Mouse (Mus musculus): ENCODE data around the gene Kcnq1. TPM values are rescaled to one million over a fixed set of nuclear protein-coding genes. Genes with fewer than 3 reads are reported as not detected.

Gene Kcnq1
- polyA plus RNA-seq, 1 experiment, result 1.2 TPM

GRCm38 (mm10) chr7:143310847-143311246 is 204.7 kb downstream of the Kcnq1 start:
- H3K4me3 ChIP-seq (ENCODE audit: extremely low read depth, insufficient read depth, insufficient read length), result no peak overlapping the region
- H3K36me3 ChIP-seq (ENCODE audit: control insufficient read depth, insufficient read depth, low read length), result no peaks in the 10 kb centered on the region
- H3K27ac ChIP-seq (ENCODE audit: insufficient read depth, low read length), result no peak overlapping the region
- no peak for TF ChIP-seq POLR2A (IDR thresholded peaks at IDR 0.05; ENCODE audit: low read depth, low read length)
- TF ChIP-seq CTCF (IDR thresholded peaks at IDR 0.05; ENCODE audit: extremely low read depth, insufficient read depth, insufficient read length, insufficient replicate concordance), result no peak
- no peak for DNase-seq (ENCODE audit: low read depth in 1 of 2, low spot score in 2 of 2)
- 89% methylated on average over 8 of the region's 8 CpGs for WGBS
- H3K27me3 ChIP-seq (ENCODE audit: control insufficient read depth, insufficient read depth, low read length), result no peaks in the 10 kb centered on the region
- H3K4me1 ChIP-seq (ENCODE audit: control insufficient read depth, insufficient read depth, insufficient read length), result no peaks in the 10 kb centered on the region

- H3K4me3 ChIP-seq (ENCODE audit: extremely low read depth, insufficient read depth, insufficient read length), result no peak overlapping the region
- 85% methylated on average over 7 of the region's 7 CpGs for WGBS
- no peaks in the 10 kb centered on the region for H3K27me3 ChIP-seq (ENCODE audit: control insufficient read depth, insufficient read depth, low read length)
- no peak overlapping the region for H3K27ac ChIP-seq (ENCODE audit: insufficient read depth, low read length)
- H3K4me1 ChIP-seq (ENCODE audit: control insufficient read depth, insufficient read depth, insufficient read length), result no peaks in the 10 kb centered on the region
- DNase-seq (ENCODE audit: low read depth in 1 of 2, low spot score in 2 of 2), result no peak
- no peaks in the 10 kb centered on the region for H3K36me3 ChIP-seq (ENCODE audit: control insufficient read depth, insufficient read depth, low read length)
- TF ChIP-seq POLR2A (IDR thresholded peaks at IDR 0.05; ENCODE audit: low read depth, low read length), result no peak
- TF ChIP-seq CTCF (IDR thresholded peaks at IDR 0.05; ENCODE audit: extremely low read depth, insufficient read depth, insufficient read length, insufficient replicate concordance), result no peak
Measured at GRCm38 (mm10) chr7:143311471-143311870, 205.3 kb downstream of the Kcnq1 start.

GRCm38 (mm10) chr7:143313572-143314319 is 207.6 kb downstream of the Kcnq1 start:
- Histone ChIP-seq H3K4me3 (ENCODE audit: extremely low read depth, insufficient read depth, insufficient read length) (no peak overlapping the region), H3K27me3 (ENCODE audit: control insufficient read depth, insufficient read depth, low read length) (no peaks in the 10 kb centered on the region), H3K36me3 (ENCODE audit: control insufficient read depth, insufficient read depth, low read length) (no peaks in the 10 kb centered on the region), H3K4me1 (ENCODE audit: control insufficient read depth, insufficient read depth, insufficient read length) (no peaks in the 10 kb centered on the region), H3K27ac (ENCODE audit: insufficient read depth, low read length) (no peak overlapping the region)
- 82% methylated on average over 11 of the region's 11 CpGs for WGBS
- no peak for DNase-seq (ENCODE audit: low read depth in 1 of 2, low spot score in 2 of 2)
- no peak for TF ChIP-seq CTCF (IDR thresholded peaks at IDR 0.05; ENCODE audit: extremely low read depth, insufficient read depth, insufficient read length, insufficient replicate concordance)

- H3K36me3 ChIP-seq (ENCODE audit: control insufficient read depth, insufficient read depth, low read length), result no peaks in the 10 kb centered on the region
- no peak overlapping the region for H3K4me3 ChIP-seq (ENCODE audit: extremely low read depth, insufficient read depth, insufficient read length)
- WGBS, result 76% methylated on average over 5 of the region's 5 CpGs
- H3K27ac ChIP-seq (ENCODE audit: insufficient read depth, low read length), result no peak overlapping the region
- TF ChIP-seq CTCF (IDR thresholded peaks at IDR 0.05; ENCODE audit: extremely low read depth, insufficient read depth, insufficient read length, insufficient replicate concordance) (no peak), POLR2A (IDR thresholded peaks at IDR 0.05; ENCODE audit: low read depth, low read length) (no peak)
- H3K4me1 ChIP-seq (ENCODE audit: control insufficient read depth, insufficient read depth, insufficient read length), result no peaks in the 10 kb centered on the region
- no peaks in the 10 kb centered on the region for H3K27me3 ChIP-seq (ENCODE audit: control insufficient read depth, insufficient read depth, low read length)
- DNase-seq (ENCODE audit: low read depth in 1 of 2, low spot score in 2 of 2), result no peak
Measured at GRCm38 (mm10) chr7:143318512-143318911, 212.3 kb downstream of the Kcnq1 start.

GRCm38 (mm10) chr7:143320367-143320766 is 214.2 kb downstream of the Kcnq1 start:
- H3K27ac ChIP-seq (ENCODE audit: insufficient read depth, low read length), result no peak overlapping the region
- no peak overlapping the region for H3K4me3 ChIP-seq (ENCODE audit: extremely low read depth, insufficient read depth, insufficient read length)
- no peaks in the 10 kb centered on the region for H3K27me3 ChIP-seq (ENCODE audit: control insufficient read depth, insufficient read depth, low read length)
- H3K4me1 ChIP-seq (ENCODE audit: control insufficient read depth, insufficient read depth, insufficient read length), result no peaks in the 10 kb centered on the region
- no peaks in the 10 kb centered on the region for H3K36me3 ChIP-seq (ENCODE audit: control insufficient read depth, insufficient read depth, low read length)
- WGBS, result 90% methylated on average over 8 of the region's 8 CpGs
- DNase-seq (ENCODE audit: low read depth in 1 of 2, low spot score in 2 of 2), result no peak
- TF ChIP-seq POLR2A (IDR thresholded peaks at IDR 0.05; ENCODE audit: low read depth, low read length) (no peak), CTCF (IDR thresholded peaks at IDR 0.05; ENCODE audit: extremely low read depth, insufficient read depth, insufficient read length, insufficient replicate concordance) (no peak)

GRCm38 (mm10) chr7:143325051-143325450 is 218.9 kb downstream of the Kcnq1 start:
- H3K27ac ChIP-seq (ENCODE audit: insufficient read depth, low read length), result no peak overlapping the region
- TF ChIP-seq POLR2A (IDR thresholded peaks at IDR 0.05; ENCODE audit: low read depth, low read length), result no peak
- TF ChIP-seq CTCF (IDR thresholded peaks at IDR 0.05; ENCODE audit: extremely low read depth, insufficient read depth, insufficient read length, insufficient replicate concordance), result no peak
- WGBS, result 96% methylated on average over 16 of the region's 16 CpGs
- no peak for DNase-seq (ENCODE audit: low read depth in 1 of 2, low spot score in 2 of 2)
- H3K36me3 ChIP-seq (ENCODE audit: control insufficient read depth, insufficient read depth, low read length), result no peaks in the 10 kb centered on the region
- no peaks in the 10 kb centered on the region for H3K27me3 ChIP-seq (ENCODE audit: control insufficient read depth, insufficient read depth, low read length)
- H3K4me3 ChIP-seq (ENCODE audit: extremely low read depth, insufficient read depth, insufficient read length), result no peak overlapping the region
- H3K4me1 ChIP-seq (ENCODE audit: control insufficient read depth, insufficient read depth, insufficient read length), result no peaks in the 10 kb centered on the region

- no peak for DNase-seq (ENCODE audit: low read depth in 1 of 2, low spot score in 2 of 2)
- 89% methylated on average over 18 of the region's 18 CpGs for WGBS
- Histone ChIP-seq H3K27me3 (ENCODE audit: control insufficient read depth, insufficient read depth, low read length) (no peaks in the 10 kb centered on the region), H3K27ac (ENCODE audit: insufficient read depth, low read length) (no peak overlapping the region), H3K4me3 (ENCODE audit: extremely low read depth, insufficient read depth, insufficient read length) (no peak overlapping the region), H3K4me1 (ENCODE audit: control insufficient read depth, insufficient read depth, insufficient read length) (no peaks in the 10 kb centered on the region), H3K36me3 (ENCODE audit: control insufficient read depth, insufficient read depth, low read length) (no peaks in the 10 kb centered on the region)
- TF ChIP-seq CTCF (IDR thresholded peaks at IDR 0.05; ENCODE audit: extremely low read depth, insufficient read depth, insufficient read length, insufficient replicate concordance) (no peak), POLR2A (IDR thresholded peaks at IDR 0.05; ENCODE audit: low read depth, low read length) (no peak)
Measured at GRCm38 (mm10) chr7:143328185-143328915, 222.2 kb downstream of the Kcnq1 start.
